Mouse (Mus musculus): Measurements from ENCODE around the gene Slc6a12. TPM values are rescaled to one million over a fixed set of nuclear protein-coding genes. Genes with fewer than 3 reads are reported as not detected.

Gene Slc6a12
- polyA plus RNA-seq, 1 experiment from 2014 or later: 1.2 TPM

Small RNAs within 50 kb of the gene (microRNA-seq; reads per million reads assigned to microRNA genes)
- gene Gm24855: not detected

Other genes starting within 250 kb of the Slc6a12 start
- 44.6 and 49.4 TPM in 2 replicates for gene Mical3, start 212.1 kb upstream of the Slc6a12 start, polyA plus RNA-seq (2014; fragmentation: Nextera tagmentation; extraction: Ambion mirVana)
- gene Pex26, start 159.4 kb upstream of the Slc6a12 start, polyA plus RNA-seq (2014; fragmentation: Nextera tagmentation; extraction: Ambion mirVana): 13.9 and 15.2 TPM in 2 replicates
- gene Tuba8, start 132.4 kb upstream of the Slc6a12 start, polyA plus RNA-seq (2014; fragmentation: Nextera tagmentation; extraction: Ambion mirVana): 1.0 and 1.4 TPM in 2 replicates
- gene Usp18, start 97.2 kb upstream of the Slc6a12 start, polyA plus RNA-seq (2014; fragmentation: Nextera tagmentation; extraction: Ambion mirVana): 0.59 and 2.2 TPM in 2 replicates
- 49.6 and 51.1 TPM in 2 replicates for gene Slc6a13, start 42.8 kb upstream of the Slc6a12 start, polyA plus RNA-seq (2014; fragmentation: Nextera tagmentation; extraction: Ambion mirVana)
- 17.3 and 19.7 TPM in 2 replicates for gene Iqsec3, start 130.6 kb downstream of the Slc6a12 start, polyA plus RNA-seq (2014; fragmentation: Nextera tagmentation; extraction: Ambion mirVana)

All from hindbrain, embryonic 14.5 days (tissue).